Mouse (Mus musculus): ENCODE measurements around the gene Ankra2.
A peak's percentile ranks its signal among the peaks of the same experiment; 100 is the strongest.

DNA sequence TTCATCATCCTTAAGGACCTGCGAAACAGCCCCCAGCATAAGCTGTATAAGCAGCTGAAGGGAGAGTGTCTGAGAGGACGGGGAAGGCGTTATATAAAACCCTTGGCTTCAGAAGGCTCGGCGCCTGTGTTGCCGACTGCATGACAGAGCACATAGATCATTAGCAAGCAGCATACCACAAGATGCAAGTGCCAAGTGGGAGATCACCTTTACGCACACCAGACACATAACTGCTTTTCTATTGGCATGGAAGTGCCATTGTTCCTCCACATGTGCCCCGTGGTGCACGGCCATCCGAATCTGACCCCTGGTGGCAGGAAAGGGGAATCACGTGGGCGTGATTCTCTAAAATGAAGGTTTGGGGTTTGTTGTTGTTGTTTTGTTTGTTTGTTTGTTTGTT lies 40.0 kb upstream of the Ankra2 start:
- TF ChIP-seq EP300 (optimal IDR thresholded peaks at IDR 0.05) (no peak), CTCF (IDR thresholded peaks at IDR 0.05; ENCODE audit: low read depth) (peak; percentile 92)
